Mouse (Mus musculus): ENCODE measurements around the gene Best1.

- no peak for TF ChIP-seq CTCF (IDR thresholded peaks at IDR 0.05; ENCODE audit: low read depth)
- TF ChIP-seq EP300 (IDR thresholded peaks at IDR 0.05; ENCODE audit: low read depth): no peak
These were observed 40.8 kb upstream of the Best1 start for GRCm38 (mm10) chr19:10042232-10042631.

Data from heart, postnatal 0 days (tissue).